Comparison of ENCODE assay signal across 20 mouse cellular contexts in genomic region chr5:3669938-3670554, GRCm38 (mm10). TPM values are rescaled to one million over a fixed set of nuclear protein-coding genes. Genes with fewer than 3 reads are reported as not detected.
DNase-seq lines count a peak whose midpoint lies in the region; ATAC-seq and TF ChIP-seq lines count a peak whose summit lies in the region.
"Had no signal": no experiment of that assay in that cellular context is flagged by ENCODE, and none has a peak within 500 bp of the region (broad histone marks: within the 10 kb centered on the region; RNA-seq: fewer than 3 reads in every experiment).

No protein-coding gene starts in this region.

- no peaks in the 10 kb centered on the region for H3K36me3 ChIP-seq in midbrain, embryonic 11.5 days (ENCODE audit: control insufficient read depth, insufficient read depth, low read length)
- no peaks in the 10 kb centered on the region for H3K36me3 ChIP-seq in midbrain, embryonic 10.5 days
- no peaks in the 10 kb centered on the region for H3K36me3 ChIP-seq in liver, embryonic 14.5 days (replicated peaks; ENCODE audit: control insufficient read depth, insufficient read depth, low read depth)
- H3K36me3 ChIP-seq: heart, embryonic 13.5 days; kidney, embryonic 15.5 days; neural tube, embryonic 15.5 days had no signal

- H3K4me2 ChIP-seq in midbrain, embryonic 11.5 days = no peak overlapping the region
- H3K4me2 ChIP-seq in liver, embryonic 14.5 days (ENCODE audit: low read depth) = no peak overlapping the region
- H3K4me2 ChIP-seq: heart, embryonic 13.5 days; kidney, embryonic 15.5 days; neural tube, embryonic 15.5 days had no signal

- DNase-seq in midbrain, embryonic 11.5 days (ENCODE audit: low spot score, missing footprints) = peak; percentile 62
- no peak for DNase-seq in midbrain, embryonic 10.5 days (ENCODE audit: low spot score)
- peak; percentile 41 for DNase-seq in T-cell, adult 2 months (ENCODE audit: low spot score)
- DNase-seq in liver, embryonic 14.5 days (ENCODE audit: low read depth in 3 of 3, low spot score in 3 of 3) = no peak
- peak; percentile 11 for DNase-seq in thymus, postnatal 25 days
- DNase-seq in frontal cortex, postnatal 10 days (ENCODE audit: low spot score in 2 of 2) = no peak
- no peak for DNase-seq in frontal cortex, postnatal 25 days (ENCODE audit: low spot score in 2 of 2)
- DNase-seq in kidney, postnatal 25 days = no peak
- DNase-seq: adrenal gland, postnatal 14 days; B cell, adult 2 months; forebrain, postnatal 0 days; gastrocnemius, postnatal 36 days; layer of hippocampus, adult 9-11 months; lung, postnatal 14 days had no signal

- TF ChIP-seq CTCF in liver, embryonic 14.5 days (IDR thresholded peaks at IDR 0.05; ENCODE audit: low read depth) = no peak

- no peaks in the 10 kb centered on the region for H3K27me3 ChIP-seq in midbrain, embryonic 11.5 days (ENCODE audit: control insufficient read depth, insufficient read depth, low read length)
- H3K27me3 ChIP-seq in midbrain, embryonic 10.5 days (ENCODE audit: low read depth, poor library complexity, severe bottlenecking) = no peaks in the 10 kb centered on the region
- H3K27me3 ChIP-seq in liver, embryonic 14.5 days (ENCODE audit: control insufficient read depth, insufficient read depth, low read length) = no peaks in the 10 kb centered on the region
- H3K27me3 ChIP-seq: heart, embryonic 13.5 days; kidney, embryonic 15.5 days; neural tube, embryonic 15.5 days had no signal

- no peak for TF ChIP-seq EP300 in liver, embryonic 14.5 days (IDR thresholded peaks at IDR 0.05; ENCODE audit: low read depth)

- WGBS in midbrain, embryonic 11.5 days = 92% methylated on average over 6 of the region's 6 CpGs
- WGBS in midbrain, embryonic 10.5 days = 91% methylated on average over 6 of the region's 6 CpGs
- 15% methylated on average over 6 of the region's 6 CpGs for WGBS in liver, embryonic 14.5 days (ENCODE audit: insufficient replicate concordance)

- H3K4me1 ChIP-seq in midbrain, embryonic 11.5 days (ENCODE audit: control insufficient read depth, insufficient read depth, low read length) = no peaks in the 10 kb centered on the region
- H3K4me1 ChIP-seq in midbrain, embryonic 10.5 days = no peaks in the 10 kb centered on the region
- peaks cover 0 to 8% of the 10 kb centered on the region in 2 experiments; a peak in 2 of 4 replicates for H3K4me1 ChIP-seq in liver, embryonic 14.5 days (replicated peaks; ENCODE audit: control insufficient read depth in 2 of 2, insufficient read depth in 2 of 2, low read length in 1 of 2)
- H3K4me1 ChIP-seq: heart, embryonic 13.5 days; kidney, embryonic 15.5 days; neural tube, embryonic 15.5 days had no signal

- no peak for ATAC-seq in midbrain, embryonic 11.5 days (ENCODE audit: low FRiP score)
- peak; percentile 62 for ATAC-seq in liver, embryonic 14.5 days (ENCODE audit: insufficient read depth)
- ATAC-seq: forebrain, postnatal 0 days; hindbrain, embryonic 16.5 days had no signal

- H3K27ac ChIP-seq in midbrain, embryonic 11.5 days (ENCODE audit: low read depth, low read length) = no peak overlapping the region
- no peak overlapping the region for H3K27ac ChIP-seq in midbrain, embryonic 10.5 days (replicated peaks)
- no peak overlapping the region for H3K27ac ChIP-seq in liver, embryonic 14.5 days
- H3K27ac ChIP-seq: heart, embryonic 13.5 days; kidney, embryonic 15.5 days; neural tube, embryonic 15.5 days had no signal

- H3K4me3 ChIP-seq in midbrain, embryonic 11.5 days (ENCODE audit: low read depth, low read length) = no peak overlapping the region
- no peak overlapping the region for H3K4me3 ChIP-seq in midbrain, embryonic 10.5 days
- H3K4me3 ChIP-seq in liver, embryonic 14.5 days (ENCODE audit: insufficient read depth in 1 of 2, low read depth in 2 of 2, low read length in 2 of 2) = no peak overlapping the region
- H3K4me3 ChIP-seq: heart, embryonic 13.5 days; kidney, embryonic 15.5 days; neural tube, embryonic 15.5 days had no signal

- H3K9ac ChIP-seq in midbrain, embryonic 11.5 days (ENCODE audit: low read length) = no peak overlapping the region
- no peak overlapping the region for H3K9ac ChIP-seq in liver, embryonic 14.5 days (replicated peaks)
- H3K9ac ChIP-seq: forebrain, postnatal 0 days; heart, embryonic 13.5 days; kidney, embryonic 15.5 days; neural tube, embryonic 15.5 days had no signal

- no peaks in the 10 kb centered on the region for H3K9me3 ChIP-seq in midbrain, embryonic 11.5 days (ENCODE audit: control insufficient read depth, low read length)
- H3K9me3 ChIP-seq in midbrain, embryonic 10.5 days (replicated peaks) = no peaks in the 10 kb centered on the region
- no peaks in the 10 kb centered on the region for H3K9me3 ChIP-seq in liver, embryonic 14.5 days (ENCODE audit: control insufficient read depth, low read length)
- H3K9me3 ChIP-seq: heart, embryonic 13.5 days; kidney, embryonic 15.5 days; neural tube, embryonic 15.5 days had no signal

RNA-seq across cellular contexts. Expression of gene Gatad1, which starts 13.1 kb away (rescaled TPM):
- polyA plus RNA-seq in midbrain, embryonic 11.5 days (2014; fragmentation: Nextera tagmentation; extraction: Ambion mirVana) = 86.4 and 88.8 TPM in 2 replicates
- polyA plus RNA-seq in midbrain, embryonic 10.5 days (2016; fragmentation: Nextera tagmentation; extraction: Ambion mirVana) = 87.1 and 92.3 TPM in 2 replicates
- polyA plus RNA-seq in liver, embryonic 14.5 days (2012; rRNA removed) = 17.8 and 25.4 TPM in 2 replicates
- polyA plus RNA-seq in liver, embryonic 14.5 days (2014; fragmentation: Nextera tagmentation; extraction: Ambion mirVana) = 27.7 and 30.1 TPM in 2 replicates

RNA-seq across cellular contexts. Expression of gene Tmbim7, which starts 19.1 kb away (rescaled TPM):
- not detected in 2 replicates for polyA plus RNA-seq in midbrain, embryonic 11.5 days (2014; fragmentation: Nextera tagmentation; extraction: Ambion mirVana)
- not detected in 2 replicates for polyA plus RNA-seq in midbrain, embryonic 10.5 days (2016; fragmentation: Nextera tagmentation; extraction: Ambion mirVana)
- polyA plus RNA-seq in liver, embryonic 14.5 days (2012; rRNA removed) = not detected in 2 replicates
- polyA plus RNA-seq in liver, embryonic 14.5 days (2014; fragmentation: Nextera tagmentation; extraction: Ambion mirVana) = not detected in 2 replicates
- polyA plus RNA-seq: forebrain, postnatal 0 days; heart, embryonic 13.5 days; hindbrain, embryonic 16.5 days; kidney, embryonic 15.5 days; limb, embryonic 11.5 days; midbrain, postnatal 0 days; neural tube, embryonic 15.5 days had no signal

Comparison
In these comparisons a context has a peak if more than half of its experiments do, and no peak if none do; other contexts are left out.
1. DNase-seq: peak in midbrain, embryonic 11.5 days (single experiment), T-cell, adult 2 months (single experiment) and thymus, postnatal 25 days (single experiment); none in midbrain, embryonic 10.5 days (single experiment), liver, embryonic 14.5 days (0 of 3), frontal cortex, postnatal 10 days (0 of 2), frontal cortex, postnatal 25 days (0 of 2) and kidney, postnatal 25 days (0 of 2).